Mouse (Mus musculus): ENCODE results near the gene Cnksr3. TPM values are rescaled to one million over a fixed set of nuclear protein-coding genes. Genes with fewer than 3 reads are reported as not detected.

Gene Cnksr3
- polyA plus RNA-seq, 1 experiment from 2014 or later = 3.4 TPM

Other genes starting within 250 kb of the Cnksr3 start
- gene Ipcef1, start 159.8 kb downstream of the Cnksr3 start, polyA plus RNA-seq (2015; fragmentation: Nextera tagmentation; extraction: Ambion mirVana) = 0.69 and 1.3 TPM in 2 replicates